Mouse (Mus musculus): ENCODE measurements around the gene Gas6.

Gene Gas6

DNA sequence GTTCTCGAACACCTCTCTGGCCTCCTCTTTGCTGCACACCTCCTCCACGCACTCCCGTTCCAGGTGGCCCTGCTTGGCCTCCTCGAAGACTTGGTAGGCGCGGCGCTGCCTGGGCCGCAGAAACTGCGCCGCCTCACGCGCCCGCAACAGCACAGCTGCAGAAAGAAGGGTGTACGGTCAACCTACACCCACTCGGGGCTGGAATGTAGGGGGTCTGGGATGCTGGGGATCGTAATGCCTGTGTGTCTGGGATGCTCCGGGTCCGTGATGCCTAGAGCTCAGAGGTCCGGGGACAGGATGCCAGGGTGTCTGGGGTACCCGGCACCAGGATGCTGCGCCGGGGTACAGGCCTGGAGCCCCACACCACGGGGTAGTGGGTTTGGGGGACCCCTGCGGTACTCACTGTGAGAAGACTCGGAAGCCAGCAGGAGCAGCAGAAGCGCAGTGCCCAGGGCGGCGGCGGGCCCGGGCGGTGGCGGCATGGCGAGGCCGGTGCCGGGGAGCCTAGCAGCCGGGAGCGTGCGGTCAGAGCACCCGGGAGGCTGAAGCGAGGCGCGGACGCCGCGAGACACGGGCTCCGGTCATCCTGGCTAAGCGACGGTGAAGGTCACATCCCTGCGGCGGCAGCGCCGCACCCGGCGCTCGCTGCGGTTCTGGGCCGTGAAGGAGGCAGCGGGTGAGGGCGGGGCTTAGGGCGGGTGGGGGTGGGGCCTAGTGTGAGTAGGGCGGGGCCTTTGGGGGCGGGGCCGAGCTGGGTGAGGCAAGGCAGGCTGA is at the start of gene Gas6:
TSS of gene Gas6 (minus strand) at position 633 of the 774 bp plus-strand sequence.
- DNase-seq: peak; percentile 57 to 67

DNA sequence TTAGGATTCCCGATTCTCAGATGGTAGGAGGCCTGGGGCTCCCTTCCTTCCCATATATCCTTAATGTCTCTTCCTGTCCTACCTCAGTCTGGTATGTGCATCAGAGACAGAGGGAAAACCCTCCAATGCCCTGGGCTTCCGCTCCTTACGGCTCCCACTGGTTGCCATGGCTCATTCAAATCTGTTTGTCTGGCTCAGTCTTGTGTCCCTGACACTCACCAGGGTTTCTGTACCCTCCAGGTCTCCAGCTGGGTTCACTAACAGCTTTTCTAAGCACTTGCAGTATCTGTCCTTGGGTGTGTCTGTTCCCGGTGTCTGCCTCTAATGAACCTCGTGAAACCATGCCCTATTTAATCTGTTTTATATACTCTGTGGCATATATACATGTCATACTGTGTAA is 47.2 kb upstream of the Gas6 start:
- no peak for DNase-seq

DNA sequence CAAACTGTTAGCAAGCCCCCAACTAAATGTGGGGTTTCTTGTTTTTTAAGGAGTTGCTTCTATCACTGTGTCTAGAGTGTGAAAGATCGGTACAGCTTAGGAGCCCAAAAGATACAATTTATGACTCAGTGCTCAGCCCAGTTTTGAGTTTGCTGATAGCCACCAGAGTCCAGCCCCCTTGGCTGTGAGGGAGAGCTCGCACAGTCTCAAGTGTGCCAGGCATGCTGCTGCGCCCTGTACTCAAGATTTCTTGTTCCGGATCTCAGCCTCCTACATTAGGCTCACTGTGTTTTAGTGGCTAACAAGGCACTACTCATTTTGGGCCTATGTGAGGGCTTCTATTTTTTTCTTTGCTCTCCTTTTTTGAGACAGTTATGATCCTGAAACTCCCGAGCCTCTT is 45.8 kb upstream of the Gas6 start:
- DNase-seq: peak; percentile 59 to 68

DNA sequence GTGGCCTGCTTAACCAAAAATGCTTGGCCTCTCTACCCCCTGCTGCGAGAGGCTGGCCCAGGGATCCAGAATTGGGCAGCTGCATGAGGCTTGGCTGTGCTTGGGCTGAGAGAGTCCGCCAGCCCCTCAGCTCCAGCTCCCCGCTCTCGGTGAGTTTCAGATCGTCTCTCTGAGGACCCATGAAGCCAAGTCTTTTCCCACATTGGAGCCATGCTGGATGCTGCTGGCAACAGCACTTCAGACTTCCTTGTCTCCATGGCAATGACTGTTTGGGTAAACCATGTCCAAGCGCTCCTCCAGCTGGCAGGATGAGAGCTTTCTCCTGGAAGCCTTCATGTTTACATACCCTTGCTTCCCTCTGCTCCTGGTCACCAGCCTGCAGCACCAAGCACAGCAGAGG is 44.5 kb upstream of the Gas6 start:
- peak; percentile 88 to 92 for DNase-seq

DNA sequence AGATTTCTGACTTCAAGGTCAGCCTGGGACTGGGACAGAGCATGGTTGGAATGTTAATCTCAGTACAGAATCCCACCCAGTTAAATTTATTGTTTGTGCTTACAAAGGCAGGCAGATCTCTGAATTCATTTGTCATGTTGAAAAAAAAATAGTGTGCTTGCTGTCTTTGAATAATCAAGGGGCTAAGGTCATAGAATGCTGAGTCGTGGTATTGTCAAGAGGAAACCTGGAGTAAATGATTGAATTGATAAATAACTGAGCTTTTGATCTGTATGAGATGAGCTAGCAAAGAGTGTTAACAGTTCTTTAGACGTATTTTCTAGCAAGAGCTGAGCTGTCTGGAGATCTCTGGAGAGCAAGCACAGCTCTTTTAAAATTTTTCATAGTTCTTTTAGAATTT is 42.8 kb upstream of the Gas6 start:
- DNase-seq: no peak

DNA sequence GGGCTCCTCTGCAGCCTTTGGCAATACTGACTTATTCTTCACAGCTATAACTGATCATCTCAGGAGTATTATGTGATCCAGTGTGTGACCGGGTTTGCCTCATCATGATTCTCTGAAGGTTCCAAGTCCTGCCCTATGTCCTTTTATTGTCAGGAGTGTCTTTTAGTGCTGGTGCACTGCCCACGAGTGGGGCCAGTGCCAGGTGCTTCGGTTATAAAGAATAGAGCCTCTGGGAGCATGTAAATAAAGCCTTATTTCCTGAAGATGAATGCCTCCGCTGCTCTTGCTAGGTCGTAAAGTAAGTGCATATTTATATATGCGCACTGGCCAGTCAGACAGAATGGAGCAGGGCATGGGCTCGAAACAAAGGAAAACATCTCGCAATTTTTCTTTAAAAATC is 38.8 kb upstream of the Gas6 start:
- no peak for DNase-seq

DNA sequence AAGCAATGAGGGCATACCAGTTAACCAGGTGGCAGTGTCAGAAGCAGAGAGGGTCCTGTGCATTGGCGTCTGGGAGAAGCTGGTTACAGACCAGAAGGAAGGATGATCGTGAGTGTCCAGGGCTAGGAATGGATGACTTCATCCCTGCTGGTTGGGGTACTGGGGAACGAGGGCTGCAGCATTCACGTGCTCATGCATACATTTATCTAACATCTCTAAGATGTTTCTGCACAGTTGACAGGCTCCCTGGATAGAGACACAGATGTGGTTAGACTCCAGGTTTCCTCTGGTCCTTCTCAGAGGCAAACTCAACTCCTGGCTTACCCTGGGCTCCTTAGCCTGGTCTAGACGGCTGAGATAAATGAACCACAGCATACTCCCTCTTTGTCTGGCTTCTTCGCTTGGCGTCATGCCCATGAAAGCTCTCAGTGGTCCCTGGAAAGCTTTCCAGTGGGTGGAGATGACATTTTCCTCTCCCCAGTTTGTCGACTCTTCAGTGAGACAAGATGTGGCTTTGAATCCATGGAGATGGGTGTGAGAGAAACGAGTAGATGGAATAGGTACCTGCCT is 37.4 kb upstream of the Gas6 start:
- no peak for DNase-seq

DNA sequence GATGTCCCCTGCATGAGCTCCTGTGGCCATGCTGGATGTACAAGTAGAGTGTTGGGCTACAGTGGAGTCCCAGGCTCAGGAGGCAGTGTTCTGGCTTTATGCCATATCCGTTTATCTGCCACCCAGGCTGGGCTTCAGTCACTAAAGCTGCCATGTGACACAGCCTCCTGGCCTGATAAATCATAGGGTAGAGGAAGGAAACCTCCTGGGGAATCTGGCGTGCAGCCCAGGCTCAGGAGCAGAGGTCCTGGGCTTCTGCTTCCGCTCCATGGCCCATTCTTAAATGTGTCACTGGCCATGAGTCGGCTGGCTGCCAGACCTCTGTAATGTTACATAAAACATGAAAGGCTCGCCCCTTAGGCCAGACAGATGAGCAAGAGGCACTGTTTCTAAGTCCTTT is 36.7 kb upstream of the Gas6 start:
- peak; percentile 89 to 93 for DNase-seq

DNA sequence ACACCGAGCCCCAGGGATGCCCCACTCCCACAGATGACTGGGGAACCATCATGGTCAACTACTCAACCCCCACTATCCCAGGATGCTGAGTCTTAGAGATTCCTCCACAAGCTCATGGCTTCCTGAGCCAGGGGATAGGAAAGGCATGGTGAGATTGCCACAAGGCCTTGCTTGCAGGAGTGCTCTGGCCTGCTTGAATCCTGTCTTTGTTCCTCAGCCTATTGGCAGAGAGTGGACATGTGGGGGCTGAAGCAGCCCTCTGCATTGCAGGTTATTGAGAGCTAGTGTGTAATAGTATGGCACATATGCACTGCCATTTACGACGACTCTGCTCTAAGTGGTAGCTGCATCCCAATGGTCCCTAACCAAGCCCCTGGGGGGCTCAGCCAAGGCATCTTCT is 36.1 kb upstream of the Gas6 start:
- no peak for DNase-seq

DNA sequence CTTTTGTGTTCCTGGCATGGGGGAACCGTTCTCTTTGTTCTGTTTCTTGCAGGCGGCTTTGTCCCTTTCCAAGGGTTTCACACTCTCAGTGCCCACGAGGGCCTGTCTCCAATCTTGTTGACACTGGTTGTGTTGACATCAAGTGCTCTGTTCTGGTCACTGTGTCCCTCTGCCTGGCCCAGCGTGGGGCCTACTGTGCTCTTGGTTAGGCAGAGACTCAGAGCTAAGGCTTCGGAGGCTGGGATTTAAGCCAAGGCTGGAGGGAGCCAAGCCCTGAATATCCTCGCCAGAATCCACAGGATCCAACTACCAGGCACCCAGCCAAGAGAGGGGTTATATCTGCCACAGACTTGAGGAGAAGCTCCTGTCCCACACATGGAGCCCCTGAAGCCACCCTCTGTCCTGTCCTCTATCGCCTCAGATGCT is 35.6 kb upstream of the Gas6 start:
- peak; percentile 87 to 92 for DNase-seq

DNA sequence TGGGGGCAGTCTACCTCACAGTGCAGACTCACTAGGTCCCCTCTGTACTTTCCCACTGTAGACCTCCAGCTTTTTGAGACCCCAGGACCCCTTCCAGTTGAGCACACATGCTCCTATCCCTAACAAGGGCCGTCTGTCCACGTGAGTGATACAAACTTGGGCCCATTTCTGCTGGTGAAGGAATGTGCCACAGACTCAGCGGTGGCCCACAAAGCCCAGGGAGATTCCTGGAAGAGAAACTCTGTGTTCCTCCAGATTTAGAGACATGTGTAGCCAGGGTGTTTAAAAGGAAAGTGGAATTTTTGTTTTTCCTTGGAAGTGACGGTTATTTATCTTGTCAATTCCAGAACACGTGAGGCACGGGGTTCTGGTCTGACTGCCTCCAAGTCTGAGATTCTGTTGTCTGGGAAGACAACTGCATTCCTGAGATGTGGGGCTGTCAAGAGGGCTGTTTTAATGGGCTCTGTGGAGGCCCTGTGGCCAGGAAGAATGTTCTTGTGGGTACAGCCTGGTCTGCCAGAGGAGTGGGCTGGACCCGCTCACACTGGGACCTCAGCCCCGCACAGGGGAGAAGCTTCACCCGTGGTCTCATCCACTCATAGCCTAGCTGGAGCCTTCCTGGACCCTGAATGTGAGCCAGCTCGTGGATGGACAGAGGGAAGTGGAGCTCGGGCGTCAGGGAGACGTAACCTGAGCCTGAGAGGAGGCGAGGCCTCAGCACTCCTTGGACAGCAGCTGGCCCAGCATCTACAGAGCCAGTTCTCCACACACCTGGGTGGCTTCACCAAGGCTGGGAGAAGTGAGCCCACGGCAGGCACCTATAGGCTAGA is 34.9 kb upstream of the Gas6 start:
- DNase-seq: no peak

DNA sequence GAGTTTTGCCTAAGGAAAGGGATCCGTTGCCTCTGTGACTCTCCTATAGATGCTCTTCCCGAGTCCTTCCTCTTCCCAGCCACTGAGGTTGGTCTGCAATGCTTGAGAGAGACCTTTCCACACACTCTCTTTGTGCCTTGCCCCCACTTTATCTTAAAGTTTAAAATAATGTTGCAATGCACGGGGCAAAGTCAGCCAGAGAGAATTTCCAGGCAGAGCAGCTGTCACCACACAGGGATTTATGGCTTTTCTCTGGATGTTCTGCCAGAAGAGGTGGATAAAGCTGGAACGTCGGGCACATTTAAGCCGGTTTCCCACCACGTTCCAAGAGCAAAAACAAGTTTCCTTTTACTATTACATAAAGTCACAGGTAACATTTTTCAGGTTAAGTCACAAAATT is 27.1 kb upstream of the Gas6 start:
- DNase-seq: no peak

DNA sequence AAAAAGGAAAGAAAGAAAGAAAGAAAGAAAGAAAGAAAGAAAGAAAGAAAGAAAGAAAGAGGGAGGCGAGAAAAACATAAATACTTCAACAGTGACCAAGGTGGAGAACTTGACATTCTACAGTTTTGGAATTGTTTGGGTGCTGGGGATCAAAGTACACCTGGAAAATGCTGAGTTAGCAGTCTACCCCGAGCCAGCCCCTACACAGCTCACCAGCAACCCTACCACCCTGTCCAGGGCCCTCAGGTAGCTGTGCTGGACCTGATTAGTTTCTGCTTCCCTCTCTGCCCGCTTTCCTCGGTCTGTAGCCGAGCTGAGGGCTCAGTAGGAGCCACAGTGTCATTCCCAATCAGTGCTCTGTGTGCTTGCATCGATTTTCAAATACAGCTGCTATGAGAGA is 26.1 kb upstream of the Gas6 start:
- no peak for DNase-seq

DNA sequence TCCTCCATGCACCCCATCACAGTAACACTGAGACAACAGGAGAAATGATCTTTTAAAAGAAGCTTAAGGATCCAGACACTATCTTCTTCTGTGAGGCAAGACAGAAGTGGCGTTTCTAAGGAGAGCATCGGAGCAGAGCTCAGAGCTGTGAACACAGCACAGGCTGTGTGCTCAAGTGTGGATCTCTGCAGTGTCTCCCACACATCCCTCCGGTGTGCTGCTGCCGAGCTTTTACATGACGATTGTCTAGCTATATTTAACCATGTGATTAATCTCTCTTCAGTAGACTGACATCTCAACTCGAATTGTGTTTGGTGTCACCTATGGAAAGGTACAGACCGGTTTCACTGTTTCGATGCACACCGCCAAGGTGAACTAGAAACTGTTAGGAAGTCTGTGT is 25.2 kb upstream of the Gas6 start:
- DNase-seq: no peak

DNA sequence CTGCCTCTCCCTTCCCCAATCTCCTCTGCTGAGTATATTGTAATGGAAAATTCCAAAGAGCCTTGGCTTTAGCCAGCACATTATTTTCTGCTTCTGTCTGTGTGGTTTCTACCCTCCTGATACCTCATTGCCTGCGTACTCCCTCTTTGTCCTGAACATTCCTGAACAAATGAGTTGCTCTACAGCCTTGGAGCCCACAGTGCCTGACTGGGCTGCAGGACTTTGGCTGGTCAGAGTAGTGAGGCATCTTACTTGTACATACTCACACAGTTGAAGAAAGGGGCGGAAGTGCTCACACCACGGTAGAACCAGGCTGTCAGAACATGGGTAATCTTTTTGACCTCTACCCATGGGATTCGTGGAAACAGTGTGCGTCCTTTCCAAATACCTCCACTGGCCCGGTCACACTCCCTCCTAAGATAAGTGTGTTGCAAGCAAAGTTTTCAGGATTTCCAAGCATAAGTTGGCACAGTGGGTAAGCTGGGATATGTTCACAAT is 23.0 kb upstream of the Gas6 start:
- peak in 1 of 2 experiments; percentile 38 for DNase-seq

DNA sequence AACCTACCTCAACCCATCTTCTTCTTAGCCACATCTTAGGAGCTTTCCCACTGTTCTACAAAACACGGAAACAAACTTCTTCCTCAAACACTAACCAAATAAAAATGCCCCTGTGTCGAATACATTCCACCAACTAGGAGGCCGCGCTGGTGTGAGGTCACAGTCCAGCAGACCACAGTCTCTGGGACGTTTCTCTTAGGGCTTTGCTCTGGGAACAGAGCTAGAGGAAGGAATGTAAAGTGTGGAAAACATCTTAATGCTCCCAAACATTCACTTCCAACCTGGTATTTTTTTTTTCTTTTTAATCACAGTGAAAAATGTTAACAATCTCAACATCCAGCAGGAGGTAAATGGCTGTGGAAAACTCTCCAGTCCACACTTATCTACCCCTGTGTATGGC is 22.4 kb upstream of the Gas6 start:
- DNase-seq: no peak

DNA sequence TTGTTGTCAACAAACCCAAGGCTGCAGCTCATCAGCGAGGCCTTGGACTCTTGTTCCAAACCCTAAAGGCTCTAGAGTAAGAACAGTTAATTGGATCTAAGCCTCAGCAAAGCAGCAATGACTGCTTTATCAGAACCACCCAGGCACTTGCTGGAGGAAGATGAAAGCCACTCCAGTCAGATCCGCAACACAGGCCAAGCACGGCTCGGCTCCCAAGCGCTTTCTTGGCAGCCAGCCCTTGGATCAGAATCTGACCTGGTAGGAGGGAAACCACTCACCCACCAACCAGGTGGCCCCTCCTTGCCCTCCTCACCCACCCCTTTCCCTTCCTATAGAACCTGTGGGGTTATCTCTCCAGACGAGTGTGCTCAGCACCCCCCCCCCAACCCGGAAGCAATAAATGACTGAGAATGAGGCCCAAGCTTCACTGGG is 21.7 kb upstream of the Gas6 start:
- peak; percentile 72 to 79 for DNase-seq

DNA sequence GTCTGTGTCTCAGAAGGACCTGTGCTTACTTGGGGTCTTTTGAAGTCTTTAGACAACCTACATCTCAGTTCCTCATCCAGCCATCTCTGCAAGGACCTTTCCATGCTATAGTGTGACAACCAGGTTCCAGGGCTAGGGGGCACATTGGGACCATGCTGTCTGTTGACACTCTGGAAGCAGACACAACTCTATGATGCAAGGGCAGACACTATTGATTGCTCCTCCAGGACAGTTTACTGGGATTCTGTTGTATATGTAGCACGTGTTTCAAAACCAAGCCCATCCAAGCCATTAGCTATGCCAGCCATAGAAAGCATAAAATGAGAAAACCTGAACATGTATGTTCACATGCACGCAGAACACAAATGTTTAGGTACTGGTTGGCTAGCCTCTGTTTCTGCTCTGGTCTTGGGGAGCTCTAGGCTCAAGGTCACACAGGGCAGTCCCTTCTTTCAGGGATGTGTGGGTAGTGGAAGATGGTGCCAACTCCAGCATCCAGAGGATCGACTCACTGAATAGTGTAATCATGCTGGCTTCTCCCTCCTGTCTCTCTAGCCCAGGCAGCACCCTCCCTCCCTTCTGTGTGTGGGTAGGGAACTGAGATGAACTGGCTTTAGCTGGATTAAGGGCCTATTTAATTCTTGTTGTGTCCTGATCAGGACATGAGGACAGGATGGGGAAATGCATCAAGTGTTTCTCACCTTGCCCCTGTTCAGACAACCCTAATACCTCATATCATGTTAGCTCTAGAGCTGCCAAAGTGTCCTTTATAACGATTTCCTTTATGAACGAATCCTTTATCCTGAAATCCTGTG is 19.5 kb upstream of the Gas6 start:
- DNase-seq: no peak

DNA sequence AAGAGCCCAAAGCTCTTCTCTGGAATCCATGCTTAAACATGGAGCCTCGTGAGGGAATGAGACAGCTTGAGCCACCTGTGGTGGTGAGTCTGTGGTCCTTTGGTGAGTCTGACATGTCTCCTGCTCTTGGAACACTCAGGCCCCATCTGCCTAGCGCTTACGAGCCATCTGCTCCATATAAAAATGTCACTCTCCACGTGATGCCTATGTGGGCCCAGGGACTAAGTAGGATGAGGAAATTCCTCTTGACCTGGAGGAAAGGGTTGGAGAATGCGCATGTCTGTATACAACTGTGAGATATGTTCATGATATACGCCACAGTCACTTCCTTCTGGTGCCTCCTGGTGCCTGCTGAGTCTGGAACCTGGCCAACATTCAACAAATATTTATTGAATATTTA is 18.4 kb upstream of the Gas6 start:
- no peak for DNase-seq

DNA sequence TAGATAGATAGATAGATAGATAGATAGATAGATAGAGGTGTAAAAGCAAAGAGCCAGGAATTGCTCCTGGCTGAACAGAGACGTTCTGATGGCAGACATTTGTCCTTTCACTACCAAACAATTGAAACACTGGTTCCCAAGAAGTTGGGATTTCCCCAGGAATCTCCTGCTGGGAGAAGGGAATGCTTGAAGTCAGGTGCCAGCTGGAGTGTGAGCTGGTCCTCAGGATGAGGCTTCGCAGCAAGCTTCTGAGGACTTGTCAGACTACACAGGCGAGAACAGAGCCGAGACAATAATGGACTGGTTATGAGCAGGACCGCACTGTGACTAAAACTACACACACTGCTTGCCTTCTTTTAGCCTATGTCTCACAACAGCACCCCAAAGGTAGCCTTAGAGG is 17.7 kb upstream of the Gas6 start:
- DNase-seq: no peak

DNA sequence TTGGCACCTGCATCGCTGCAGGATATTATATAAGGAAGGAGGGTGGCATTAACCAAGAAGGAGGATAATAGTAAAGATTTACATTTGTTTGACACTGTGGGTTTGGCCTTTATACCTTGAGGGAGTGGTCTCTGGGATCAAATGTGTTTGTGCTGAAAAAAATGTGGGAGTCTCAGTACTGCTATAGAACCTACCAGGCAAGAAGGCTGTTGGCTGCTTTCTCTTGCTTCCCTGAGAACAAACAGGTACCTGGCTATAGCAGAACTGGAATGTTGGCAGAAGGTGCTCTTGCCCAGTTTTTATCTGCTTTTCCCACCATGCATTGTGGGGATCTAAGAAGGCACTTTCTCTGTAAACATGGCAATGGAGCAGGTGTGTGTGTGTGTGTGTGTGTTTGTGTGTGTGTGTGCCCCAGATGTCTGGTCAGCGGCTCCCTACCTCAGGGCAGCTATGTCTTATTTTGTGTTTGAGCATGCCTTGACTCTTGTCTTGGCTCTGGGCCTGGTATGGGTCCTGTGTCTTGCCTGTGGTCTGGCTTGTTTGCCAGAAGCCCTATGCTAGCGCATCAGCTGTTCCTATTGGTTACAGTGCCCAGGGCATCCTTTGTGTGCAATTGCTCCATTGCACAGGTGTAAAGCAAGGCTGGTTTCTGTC is 13.1 kb upstream of the Gas6 start:
- DNase-seq: peak in 1 of 2 experiments; percentile 32

DNA sequence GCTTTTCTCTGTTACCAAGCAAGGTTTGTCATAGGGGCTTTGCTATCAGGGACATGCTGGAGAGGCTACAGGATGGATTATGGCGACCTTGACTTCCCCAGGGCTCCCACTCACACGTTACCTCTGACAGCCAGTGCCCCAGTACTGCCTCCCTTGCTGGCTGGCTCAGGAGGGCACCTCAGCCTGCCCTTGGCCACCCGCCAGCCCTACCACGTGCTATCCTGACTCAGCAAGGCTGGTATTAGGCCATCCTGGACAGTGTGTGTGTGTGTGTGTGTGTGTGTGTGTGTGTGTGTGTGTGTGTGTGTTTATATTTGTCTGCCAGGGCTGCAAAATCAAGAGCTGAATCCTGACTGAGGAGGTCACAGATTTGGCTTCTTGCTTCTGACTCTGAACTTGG is 12.6 kb upstream of the Gas6 start:
- peak; percentile 86 to 88 for DNase-seq

Data from lung, adult 18-20 months (tissue).